Mouse (Mus musculus): Measurements from ENCODE around the gene Hist1h2bn. TPM values are rescaled to one million over a fixed set of nuclear protein-coding genes. Genes with fewer than 3 reads are reported as not detected.
"Not testable (repeated sequence)": the region's sequence is repeated elsewhere in the genome, so short reads cannot be mapped to it uniquely, and the experiment has no call there.

The Hist1h2bn gene
- total RNA-seq, 2 experiments from 2014 or later: 11.4 to 15.3 TPM

DNA sequence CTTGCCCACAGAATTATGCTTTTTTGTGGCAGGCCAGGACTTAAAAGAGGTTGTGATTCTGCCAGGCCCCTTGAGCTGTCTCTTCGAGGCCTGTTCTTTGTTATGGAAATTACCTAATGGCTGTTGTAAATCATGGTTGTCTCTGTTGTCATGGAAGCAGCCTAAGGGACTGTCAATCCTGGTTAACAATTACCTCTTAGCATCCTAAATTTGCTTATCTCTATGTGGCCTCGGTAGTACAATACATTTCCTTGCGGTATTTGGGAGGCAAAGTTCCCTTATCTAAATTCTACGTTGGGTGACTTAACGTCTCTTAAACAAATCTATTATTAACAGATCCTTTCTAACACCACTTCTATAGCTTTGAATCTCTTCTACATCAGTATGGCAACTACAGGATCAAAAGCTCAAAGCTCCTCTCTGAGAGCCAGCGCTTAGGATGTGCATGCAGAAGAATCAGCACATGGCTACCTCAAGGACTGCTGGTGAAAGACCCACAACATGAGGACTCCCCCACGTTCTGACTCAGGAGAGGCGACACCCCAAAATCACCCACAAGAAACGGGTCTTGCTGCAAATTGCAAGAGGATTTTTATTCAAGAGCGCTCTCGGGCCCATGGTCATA, 25.9 kb upstream of the Hist1h2bn start:
- no peak for DNase-seq (ENCODE audit: low spot score in 2 of 2)

DNA sequence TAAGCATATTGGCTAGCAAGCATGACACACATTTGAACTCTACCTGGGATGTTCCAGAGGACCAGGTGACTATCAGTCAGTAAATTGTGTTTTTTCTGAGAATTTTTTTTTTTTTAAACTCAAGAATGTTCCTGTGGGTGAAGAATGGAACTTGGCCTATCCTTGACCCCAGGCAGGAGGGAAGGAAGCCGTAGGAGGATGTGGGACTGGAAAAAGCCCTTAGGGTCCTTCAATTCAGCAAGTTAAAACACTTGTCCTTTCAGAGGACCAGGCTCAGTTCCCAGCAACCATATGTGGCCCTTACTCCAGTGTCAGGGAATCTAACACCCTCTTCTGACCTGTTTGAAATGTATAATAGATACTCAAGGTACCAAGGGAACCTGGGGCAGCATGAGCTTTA, 24.4 kb upstream of the Hist1h2bn start:
- no peak for DNase-seq (ENCODE audit: low spot score in 2 of 2)

DNA sequence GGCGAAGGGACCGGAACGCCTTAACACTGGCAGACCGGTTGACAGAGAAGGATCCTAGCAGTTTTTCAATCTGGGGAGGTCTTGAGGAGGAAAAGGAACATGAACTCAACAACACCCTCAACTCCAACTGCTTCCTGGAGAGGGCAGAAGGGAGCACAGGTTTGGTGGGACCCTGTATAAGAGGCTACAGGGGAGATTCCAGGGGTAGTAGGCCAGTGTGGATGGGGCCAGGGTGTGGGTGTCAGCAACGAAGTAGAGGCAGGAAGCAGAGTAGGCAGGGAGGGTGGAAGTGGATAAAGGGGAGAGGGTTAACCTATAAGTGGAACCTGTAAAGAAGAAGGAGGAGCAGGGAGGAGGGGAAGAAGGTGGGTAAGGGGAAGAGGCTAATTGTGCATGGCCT, 20.5 kb upstream of the Hist1h2bn start:
- DNase-seq (ENCODE audit: low spot score in 2 of 2): no peak

DNA sequence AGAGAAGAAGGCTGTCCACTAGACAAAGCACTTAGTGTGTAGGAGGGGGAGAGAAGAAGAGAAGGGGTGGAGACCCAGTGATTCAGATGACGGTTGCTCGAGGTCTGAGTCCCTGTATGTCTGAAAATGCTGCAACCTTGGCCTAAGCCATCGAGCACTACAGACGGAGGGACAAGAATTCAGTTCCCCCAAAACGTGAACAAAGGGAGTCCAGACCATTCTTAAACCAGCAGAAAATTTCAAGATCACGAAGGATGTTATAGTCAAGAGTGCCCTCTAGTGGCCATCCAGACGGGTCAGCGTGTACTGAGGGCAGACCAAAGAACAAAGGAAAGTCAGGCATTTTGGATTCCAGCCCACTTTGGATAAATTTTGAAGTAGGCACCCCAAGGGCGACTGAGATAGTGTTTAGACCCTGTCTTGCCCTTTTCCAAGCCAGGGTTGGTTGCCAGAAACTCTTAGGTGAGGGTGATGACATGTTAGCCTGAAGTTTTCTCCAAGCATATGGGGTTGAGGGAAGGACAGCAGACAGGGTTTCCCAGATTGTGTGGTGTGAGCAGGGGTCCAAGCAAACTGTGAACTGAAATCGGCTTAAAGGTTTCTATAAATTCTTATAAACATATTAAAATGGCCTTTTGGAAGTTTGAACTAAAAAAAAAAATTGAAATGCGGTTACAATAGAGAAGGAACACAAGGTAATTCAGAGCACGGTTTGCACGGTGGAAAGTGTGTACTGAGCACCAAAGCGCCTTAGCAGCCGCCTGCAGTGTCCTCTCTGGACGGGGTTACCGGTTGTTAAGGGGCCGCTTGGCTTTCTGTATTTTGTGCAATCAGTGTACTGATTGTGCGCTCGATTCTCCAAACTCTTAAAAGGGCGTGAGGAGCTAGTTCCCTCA, 19.7 kb upstream of the Hist1h2bn start:
- peak; percentile 50 to 67 for DNase-seq (ENCODE audit: low spot score in 2 of 2)

DNA sequence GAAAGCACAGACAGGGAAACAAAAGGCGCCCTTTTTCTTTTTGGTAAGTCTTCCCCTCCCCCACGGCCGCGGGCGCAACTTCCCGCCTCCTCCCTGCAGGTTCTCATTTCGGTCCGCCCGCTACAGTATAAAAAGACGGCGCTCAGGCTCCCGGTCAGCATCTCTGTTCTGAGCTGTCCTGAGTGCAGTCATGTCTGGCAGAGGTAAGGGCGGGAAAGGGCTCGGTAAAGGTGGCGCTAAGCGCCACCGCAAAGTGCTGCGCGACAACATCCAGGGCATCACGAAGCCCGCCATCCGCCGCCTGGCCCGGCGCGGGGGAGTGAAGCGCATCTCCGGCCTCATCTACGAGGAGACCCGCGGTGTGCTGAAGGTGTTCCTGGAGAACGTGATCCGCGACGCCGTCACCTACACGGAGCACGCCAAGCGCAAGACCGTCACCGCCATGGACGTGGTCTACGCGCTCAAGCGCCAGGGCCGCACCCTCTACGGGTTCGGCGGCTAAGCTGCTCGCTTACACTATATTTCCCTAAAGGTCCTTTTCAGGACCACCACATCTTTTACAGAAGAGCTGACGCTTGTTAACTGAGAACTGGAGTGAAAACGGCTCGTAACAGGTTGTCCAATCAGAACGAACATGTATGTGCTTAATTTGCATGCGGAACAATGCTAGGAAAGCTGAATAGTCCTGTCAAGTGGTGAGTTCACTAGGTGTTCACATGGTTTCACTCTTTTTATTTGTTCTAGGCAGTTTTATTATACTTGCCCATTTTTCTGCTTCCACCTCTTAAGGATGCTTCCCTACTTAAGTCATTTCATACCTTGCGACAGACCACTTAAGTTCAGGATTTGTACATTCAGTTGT, 18.8 kb upstream of the Hist1h2bn start, which contains the start of gene Hist1h4j:
Hist1h4j (plus strand) TSS at position 159 of the 862 bp plus-strand sequence.
- DNase-seq (ENCODE audit: low spot score in 2 of 2): peak; percentile 48 to 49

DNA sequence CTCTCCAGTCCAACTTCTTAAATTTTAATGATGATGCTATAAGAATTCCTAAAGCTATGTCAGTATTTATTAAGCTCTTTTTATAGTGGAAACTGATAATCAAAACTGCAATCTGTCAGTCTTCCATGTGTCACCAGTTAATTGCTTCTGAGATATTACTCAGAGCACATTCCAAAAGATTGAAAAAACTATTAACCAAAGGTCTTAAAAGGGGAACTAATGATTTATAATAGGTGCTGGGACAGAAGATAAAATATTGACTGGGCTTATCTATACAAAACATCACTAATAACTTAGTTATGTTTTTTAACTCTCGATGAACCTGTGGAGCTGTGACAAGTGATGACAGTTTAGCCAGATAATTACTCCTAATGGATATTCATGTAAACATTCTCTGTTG, 8.9 kb upstream of the Hist1h2bn start:
- DNase-seq (ENCODE audit: low spot score in 2 of 2): no peak

DNA sequence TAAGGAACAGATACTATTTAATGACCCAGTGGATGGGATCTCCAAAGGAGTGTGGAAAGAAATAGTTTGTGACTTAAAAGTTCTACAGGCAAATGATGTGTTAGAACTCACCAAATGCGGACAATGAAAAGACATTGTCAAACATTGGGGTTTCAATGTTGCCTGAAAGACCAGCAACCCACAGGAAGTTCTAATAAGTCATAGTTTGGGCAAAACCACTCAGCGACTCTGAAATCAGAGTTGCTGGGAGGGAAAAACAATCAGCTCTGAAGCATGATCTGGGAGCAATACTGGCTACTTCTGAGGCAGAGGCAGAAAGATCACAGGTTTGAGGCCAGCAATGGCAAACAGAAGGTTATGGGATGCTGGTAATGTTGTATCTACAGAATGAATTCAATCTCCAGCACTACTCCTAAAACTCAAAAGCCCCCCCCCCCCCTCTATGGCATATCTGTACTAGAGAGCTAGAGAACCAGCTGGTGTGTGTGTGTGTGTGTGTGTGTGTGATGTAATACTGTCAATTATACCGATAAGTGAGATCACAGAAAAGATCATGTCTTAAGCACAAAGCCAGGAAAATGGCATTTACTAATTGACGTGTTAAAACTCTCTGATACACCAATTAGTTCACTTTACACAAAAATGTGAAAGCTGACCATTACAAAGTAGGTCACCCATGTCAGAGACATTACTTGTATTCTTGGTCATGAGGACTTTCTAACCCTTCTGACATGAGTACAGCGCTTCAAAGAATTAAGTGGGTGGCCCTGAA, 4.3 kb upstream of the Hist1h2bn start:
- DNase-seq (ENCODE audit: low spot score in 2 of 2): no peak

DNA sequence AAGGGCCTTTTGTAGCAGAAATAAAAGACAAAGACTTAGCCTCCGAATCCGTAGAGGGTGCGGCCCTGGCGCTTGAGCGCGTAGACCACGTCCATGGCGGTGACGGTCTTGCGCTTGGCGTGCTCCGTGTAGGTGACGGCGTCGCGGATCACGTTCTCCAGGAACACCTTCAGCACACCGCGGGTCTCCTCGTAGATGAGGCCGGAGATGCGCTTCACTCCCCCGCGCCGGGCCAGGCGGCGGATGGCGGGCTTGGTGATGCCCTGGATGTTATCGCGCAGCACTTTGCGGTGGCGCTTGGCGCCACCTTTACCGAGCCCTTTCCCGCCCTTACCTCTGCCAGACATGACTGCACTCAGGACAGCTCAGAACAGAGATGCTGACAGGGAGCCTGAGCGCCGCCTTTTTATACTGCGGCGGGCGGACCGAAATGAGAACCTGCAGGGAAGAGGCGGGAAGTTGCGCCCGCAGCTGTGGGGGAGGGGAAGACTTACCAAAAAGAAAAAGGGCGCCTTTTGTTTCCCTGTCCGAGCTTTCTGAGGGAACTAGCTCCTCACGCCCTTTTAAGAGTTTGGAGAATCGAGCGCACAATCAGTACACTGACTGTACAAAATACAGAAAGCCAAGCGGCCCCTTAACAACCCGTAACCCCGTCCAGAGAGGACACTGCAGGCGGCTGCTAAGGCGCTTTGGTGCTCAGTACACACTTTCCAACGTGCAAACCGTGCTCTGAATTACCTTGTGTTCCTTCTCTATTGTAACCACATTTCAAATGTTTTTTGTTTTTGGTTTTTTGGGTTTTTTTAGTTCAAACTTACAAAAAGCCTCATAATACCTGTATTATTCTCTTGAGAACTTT, 3.5 kb upstream of the Hist1h2bn start, which contains the start of gene Hist1h4k:
Hist1h4k (minus strand) TSS at position 347 of the 859 bp plus-strand sequence.
- DNase-seq (ENCODE audit: low spot score in 2 of 2): peak; percentile 69 to 76

DNA sequence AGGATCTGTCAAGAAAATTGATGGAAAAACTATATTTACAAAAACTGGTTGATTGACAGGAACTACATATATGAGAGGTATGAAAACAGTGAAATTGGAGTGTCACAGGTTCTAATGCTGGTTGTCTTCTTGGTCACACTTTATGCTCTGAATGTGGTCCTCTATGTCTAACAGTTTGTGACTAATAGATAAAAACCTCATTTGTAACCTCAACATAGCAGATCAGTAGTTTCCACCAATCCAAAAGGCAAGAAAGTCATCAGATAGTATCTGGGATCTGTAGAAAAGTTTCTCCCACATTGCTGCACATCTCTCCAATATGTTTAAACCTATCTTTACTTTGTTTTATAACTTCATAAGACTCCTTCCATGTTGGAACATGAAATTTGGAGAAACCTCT, 2.5 kb upstream of the Hist1h2bn start:
- DNase-seq (ENCODE audit: low spot score in 2 of 2): no peak

DNA sequence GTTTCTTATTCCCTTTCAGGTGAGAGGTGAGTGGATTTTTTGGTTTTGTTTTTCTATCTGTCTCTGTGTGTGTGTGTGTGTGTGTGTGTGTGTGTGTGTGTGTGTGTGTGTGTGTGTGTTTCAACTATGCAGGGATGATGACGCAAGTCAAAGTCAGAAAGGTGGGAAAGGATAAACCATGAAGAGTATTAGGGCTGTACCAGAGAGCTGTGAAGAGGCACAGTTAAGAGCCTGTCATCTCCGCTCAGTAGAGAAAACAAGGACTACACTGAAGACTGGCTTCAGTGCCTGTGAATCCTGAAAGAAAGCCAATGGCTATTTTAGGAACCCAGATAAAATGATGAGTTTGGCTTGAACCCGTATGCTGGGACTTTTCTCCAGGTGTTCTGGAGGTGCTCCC, 2.1 kb upstream of the Hist1h2bn start:
- no peak for DNase-seq (ENCODE audit: low spot score in 2 of 2)

DNA sequence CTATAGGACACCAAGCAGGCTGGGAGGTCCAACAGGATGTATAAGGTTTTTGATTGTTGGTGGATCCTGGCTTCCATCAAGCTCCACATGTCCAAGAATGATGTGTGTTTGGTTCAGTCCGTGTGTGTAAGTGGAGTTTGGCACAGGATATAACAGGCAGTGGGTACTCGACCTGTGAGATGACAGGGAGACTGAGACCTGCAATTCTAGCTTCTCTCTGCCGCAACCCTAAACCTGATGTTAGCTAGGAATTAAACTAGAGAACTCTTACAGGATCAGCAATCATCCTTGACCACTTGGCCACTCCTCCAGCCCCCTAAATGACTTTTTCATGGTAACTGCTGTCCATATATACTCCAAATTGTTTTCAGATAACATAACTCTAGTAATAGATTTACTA, 1.6 kb upstream of the Hist1h2bn start:
- no peak for DNase-seq (ENCODE audit: low spot score in 2 of 2)

DNA sequence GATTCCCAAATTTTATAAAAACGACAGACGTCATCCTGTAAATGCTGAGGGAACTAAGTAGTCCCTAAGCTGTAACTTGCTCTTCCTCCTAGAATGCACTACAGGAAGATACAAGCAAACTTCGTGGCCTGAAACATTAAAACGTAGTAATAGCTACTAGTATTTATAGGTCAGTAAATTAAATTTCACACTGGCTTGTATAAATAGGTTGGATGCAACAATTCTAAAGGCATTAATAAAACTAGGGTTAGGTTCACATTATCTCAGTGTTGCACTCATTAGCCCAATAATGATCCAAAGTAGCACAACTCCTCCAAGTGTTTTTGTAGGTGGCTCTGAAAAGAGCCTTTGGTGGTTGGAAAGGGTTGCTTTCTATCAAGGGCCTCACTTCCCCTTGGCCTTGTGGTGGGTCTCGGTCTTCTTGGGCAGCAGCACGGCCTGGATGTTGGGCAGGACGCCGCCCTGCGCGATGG, 836 bp upstream of the Hist1h2bn start:
- no peak for DNase-seq (ENCODE audit: low spot score in 2 of 2)

DNA sequence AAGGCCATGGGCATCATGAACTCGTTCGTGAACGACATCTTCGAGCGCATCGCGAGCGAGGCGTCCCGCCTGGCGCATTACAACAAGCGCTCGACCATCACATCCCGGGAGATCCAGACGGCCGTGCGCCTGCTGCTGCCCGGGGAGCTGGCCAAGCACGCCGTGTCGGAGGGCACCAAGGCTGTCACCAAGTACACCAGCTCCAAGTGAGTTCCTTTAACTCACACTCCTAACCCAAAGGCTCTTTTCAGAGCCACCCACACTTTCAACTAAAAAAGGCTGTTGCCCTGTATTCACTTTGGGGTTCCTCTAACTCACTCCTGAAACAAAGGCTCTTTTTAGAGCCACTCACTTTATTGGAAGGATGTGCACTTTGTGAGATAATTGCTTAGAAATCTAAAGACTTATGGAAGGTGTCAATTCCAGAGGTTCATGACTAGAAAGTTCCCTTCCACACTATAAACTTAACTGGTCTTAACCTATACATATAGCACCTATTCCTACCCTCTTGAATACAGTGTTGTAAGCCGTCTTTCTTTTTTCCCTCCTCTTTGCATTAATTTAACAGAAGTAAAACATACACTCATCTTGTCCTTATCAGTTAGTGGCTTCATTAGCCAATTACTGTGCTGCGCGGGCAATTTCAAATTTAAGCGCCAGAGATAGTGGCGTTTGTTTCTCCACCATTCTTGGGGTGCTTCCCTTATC, 525 bp downstream of the Hist1h2bn start:
- DNase-seq (ENCODE audit: low spot score in 2 of 2): not testable (repeated sequence)

DNA sequence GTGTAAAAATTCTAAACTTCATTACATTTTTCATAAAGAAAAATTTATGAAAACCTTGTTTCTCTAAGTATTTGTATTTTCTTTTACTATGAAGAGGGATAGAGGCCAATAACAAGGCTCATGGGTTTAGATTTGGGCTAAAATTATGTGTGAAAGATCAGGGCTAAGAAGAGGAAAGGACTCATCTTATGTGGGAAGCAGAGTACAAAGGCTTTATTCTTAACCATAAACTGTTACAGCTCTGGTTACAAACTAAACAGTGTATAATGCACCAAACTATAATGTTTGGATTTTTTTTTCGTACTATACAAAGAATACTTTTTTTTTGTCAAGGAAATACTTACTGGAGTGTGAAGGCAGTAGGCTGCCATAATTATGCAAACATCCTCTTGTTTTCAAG, 1.8 kb downstream of the Hist1h2bn start:
- no peak for DNase-seq (ENCODE audit: low spot score in 2 of 2)

DNA sequence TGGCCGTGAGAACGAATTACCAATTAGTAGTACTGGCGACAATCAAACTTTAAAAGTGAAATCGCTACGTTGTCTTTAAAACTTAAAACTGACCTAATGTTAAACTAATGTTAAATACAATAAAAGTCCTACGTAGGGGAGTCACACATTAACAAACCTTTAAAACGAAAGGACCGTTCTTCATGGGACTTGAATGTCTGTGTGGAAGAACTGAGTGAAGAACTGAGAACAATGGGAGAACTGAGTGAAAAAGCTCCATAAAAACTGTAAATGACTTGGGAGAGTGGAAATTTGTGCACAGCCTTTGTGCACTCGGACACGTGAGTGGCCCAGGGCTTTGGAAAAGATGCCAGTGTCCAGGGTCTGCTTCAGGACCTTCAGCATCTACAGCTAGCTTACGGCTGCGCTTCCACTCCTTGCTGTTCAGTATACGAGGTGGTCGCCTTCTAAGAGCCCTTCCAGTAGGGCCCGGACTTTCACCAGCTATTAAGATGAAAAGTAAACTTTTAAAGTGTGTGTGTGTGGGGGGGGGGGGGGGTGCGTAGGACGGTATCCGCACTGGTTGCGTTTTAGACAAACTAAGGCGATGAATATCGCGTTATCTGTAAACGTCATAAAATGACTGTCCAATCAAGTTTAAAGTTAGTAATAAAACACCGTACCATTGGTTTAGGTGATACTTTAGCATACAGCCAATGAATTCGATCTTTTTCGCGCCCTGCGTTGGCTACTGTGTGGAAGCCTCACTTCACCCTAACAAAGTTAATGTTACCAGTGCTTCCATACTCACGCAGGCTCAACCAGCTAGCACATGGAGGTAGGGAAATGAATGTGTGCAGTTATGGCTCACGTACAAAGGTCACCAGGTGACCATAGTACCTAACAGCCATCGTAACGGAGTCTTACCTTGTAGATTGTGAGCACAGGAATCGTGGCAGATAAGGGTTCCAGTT, 25.2 kb downstream of the Hist1h2bn start:
- DNase-seq (ENCODE audit: low spot score in 2 of 2): peak; percentile 30 to 36

DNA sequence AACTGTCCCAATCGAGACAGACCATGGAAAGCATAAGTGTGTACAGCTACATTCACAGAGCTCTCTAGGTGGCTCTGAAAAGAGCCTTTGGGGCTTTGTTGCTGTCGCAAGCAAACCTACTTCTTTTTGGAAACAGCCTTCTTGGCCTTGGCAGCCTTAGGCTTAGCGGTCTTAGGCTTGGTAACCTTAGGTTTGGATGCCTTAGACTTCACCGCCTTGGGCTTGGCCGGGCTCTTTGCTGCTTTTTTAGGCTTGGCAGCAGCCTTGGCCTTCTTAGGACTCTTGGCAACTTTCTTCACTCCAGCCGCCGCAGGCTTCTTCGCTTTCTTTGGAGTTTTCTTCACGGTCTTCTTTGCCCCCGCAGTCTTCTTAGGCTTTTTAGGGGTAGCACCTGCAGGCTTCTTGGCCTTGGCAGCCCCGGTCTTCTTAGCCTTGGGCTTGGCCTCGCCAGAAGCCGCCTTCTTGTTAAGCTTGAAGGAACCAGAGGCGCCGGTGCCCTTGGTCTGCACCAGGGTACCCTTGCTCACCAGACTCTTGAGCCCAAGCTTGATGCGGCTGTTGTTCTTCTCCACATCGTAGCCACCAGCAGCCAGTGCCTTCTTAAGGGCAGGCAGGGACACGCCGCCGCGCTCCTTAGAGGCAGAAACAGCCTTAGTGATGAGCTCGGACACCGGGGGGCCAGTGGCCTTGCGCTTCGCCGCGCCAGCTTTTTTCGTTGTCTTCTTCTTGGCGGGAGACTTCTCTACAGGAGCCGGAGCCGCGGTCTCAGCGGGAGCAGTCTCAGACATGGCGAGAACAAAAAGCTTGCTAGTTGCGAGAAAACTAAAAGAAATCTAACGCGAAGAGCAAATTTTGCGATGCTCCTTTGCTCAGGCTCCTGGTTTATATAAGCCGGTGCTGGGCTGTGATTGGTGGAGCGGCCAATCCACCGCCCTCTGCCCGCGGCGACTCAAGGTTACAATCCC, 26.1 kb downstream of the Hist1h2bn start, which contains the start of gene Hist1h1b:
Hist1h1b (minus strand) TSS at position 859 of the 965 bp plus-strand sequence.
- peak; percentile 35 to 52 for DNase-seq (ENCODE audit: low spot score in 2 of 2)

Data from adrenal gland, adult 18-20 months (tissue).